Mouse (Mus musculus) neural tube, embryonic 14.5 days (tissue): ENCODE measurements around the gene Ppfia4. TPM values are rescaled to one million over a fixed set of nuclear protein-coding genes. Genes with fewer than 3 reads are reported as not detected.

Source experiments
- ATAC-seq: fragments of 200-750 bp; cut with Nextera tagmentation; 2 replicates; pipeline ENCODE4 v1.8.0; 2017; ENCODE audit warnings: low read depth, mild to moderate bottlenecking, moderate TSS enrichment, moderate library complexity
- H3K27ac ChIP-seq: fragments of 300-500 bp; sonication (generic); 2 replicates; pipeline ENCODE4 v1.5.1; 2014; ENCODE audit warnings: low read depth, mild to moderate bottlenecking, control low read depth, low read length, moderate library complexity, mixed read lengths
- H3K27me3 ChIP-seq: fragments of 300-500 bp; sonication (generic); 2 replicates; pipeline ENCODE4 v1.6.1; 2014; ENCODE audit warnings: low read length; ENCODE audit not compliant: control insufficient read depth, insufficient read depth
- H3K36me3 ChIP-seq: fragments of 300-500 bp; sonication (generic); 2 replicates; pipeline ENCODE4 v1.6.1; 2014; ENCODE audit warnings: low read length, mixed read lengths; ENCODE audit not compliant: control insufficient read depth, insufficient read depth
- H3K4me1 ChIP-seq: fragments of 300-500 bp; sonication (generic); 2 replicates; pipeline ENCODE4 v1.6.1; 2014; ENCODE audit warnings: low read length; ENCODE audit not compliant: control insufficient read depth, insufficient read depth
- H3K4me2 ChIP-seq: fragments of 300-500 bp; sonication (generic); 2 replicates; pipeline ENCODE4 v1.6.1; 2014; ENCODE audit warnings: mild to moderate bottlenecking, low read depth, low read length, control low read depth
- H3K4me3 ChIP-seq: fragments of 300-500 bp; sonication (generic); 2 replicates; pipeline ENCODE4 v1.5.1; 2014; ENCODE audit warnings: low read depth, low read length, control low read depth, mixed read lengths
- H3K9ac ChIP-seq: fragments of 300-500 bp; sonication (generic); replicated peaks from 2 replicates; pipeline ENCODE4 v1.6.1; 2014; ENCODE audit warnings: low read depth, mild to moderate bottlenecking, control low read depth, low read length, mixed read lengths
- H3K9me3 ChIP-seq: fragments of 300-500 bp; sonication (generic); 2 replicates; pipeline ENCODE4 v1.6.1; 2016; ENCODE audit warnings: low read length; ENCODE audit not compliant: control insufficient read depth
- WGBS: fragments of 180-500 bp; shearing (Covaris S2); extraction: QIAGEN DNeasy Blood & Tissue Kit; methylation state at CpG from one replicate; pipeline ENCODE4 v1.1.7; 2014; 5-methylcytosine and 5-hydroxymethylcytosine counted together
- polyA plus RNA-seq: library from polyadenylated mRNA; unstranded; fragments of >200 nt; fragmentation: Nextera tagmentation; extraction: Ambion mirVana; gene quantifications from 2 replicates; pipeline ENCODE4 v1.2.1, GENCODE M21; 2014

Gene Ppfia4
- polyA plus RNA-seq, 1 experiment from 2014 or later, result 24.2 TPM

DNA sequence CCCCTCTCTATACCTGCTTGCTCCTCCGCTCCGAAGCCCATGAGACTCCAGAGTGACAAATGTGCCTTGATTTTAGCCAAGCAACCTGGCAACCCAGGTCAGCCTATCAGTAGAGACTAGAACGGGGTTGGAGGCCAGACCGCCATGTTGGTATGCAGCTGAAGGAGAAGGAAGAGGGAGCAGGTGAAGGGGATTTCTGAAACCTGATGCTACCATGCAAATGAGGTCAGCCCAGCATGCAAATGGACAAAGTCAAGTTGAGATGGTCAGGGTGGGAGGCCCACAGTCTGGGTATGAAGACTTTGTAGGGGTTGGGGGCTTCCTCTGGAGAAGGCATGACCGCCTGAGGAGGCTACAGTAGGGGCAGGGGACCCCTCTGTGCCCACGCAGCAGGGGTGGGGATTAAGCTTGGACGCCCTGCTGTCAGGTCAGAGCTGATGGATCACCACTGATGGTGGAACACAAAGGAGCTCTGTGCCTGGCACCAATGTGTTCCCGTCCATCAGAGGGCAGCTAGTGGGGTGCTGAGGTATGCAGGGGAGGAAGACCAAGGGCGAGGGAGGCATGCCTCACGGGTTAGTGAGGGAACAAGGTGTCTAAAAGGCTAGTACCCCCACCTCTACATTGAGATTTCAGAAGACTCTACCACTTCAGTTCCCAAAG lies 47.1 kb downstream of the Ppfia4 start:
- H3K4me1 ChIP-seq, result no peaks in the 10 kb centered on the region
- no peak overlapping the region for H3K27ac ChIP-seq
- H3K36me3 ChIP-seq, result no peaks in the 10 kb centered on the region
- no peaks in the 10 kb centered on the region for H3K9me3 ChIP-seq
- no peak overlapping the region for H3K4me2 ChIP-seq
- ATAC-seq, result no peak
- no peak overlapping the region for H3K4me3 ChIP-seq
- H3K9ac ChIP-seq, result no peak overlapping the region
- 61% methylated on average over 10 of the region's 10 CpGs for WGBS
- no peaks in the 10 kb centered on the region for H3K27me3 ChIP-seq

DNA sequence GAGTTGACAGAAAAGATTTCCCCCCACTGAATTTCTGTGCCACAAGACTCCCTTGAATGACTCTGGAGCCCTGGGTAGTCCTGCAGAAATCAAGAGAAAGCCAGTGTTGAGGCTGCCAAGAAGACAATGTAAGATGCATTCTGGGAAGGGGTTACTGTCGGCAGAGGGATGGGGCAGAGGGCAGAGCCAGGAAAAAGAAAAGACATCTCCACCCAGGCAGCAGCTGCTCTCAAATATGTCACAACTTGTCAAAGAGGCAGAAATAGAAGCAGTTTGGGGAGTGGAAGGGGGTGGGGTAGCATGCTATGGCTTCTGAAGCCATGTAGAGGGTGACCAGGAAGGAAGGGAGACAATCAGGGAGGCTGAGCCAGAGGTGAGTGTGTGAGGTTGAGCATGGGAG lies 49.6 kb downstream of the Ppfia4 start:
- no peak overlapping the region for H3K27ac ChIP-seq
- 33% methylated on average over 1 of the region's 1 CpGs for WGBS
- no peaks in the 10 kb centered on the region for H3K4me1 ChIP-seq
- H3K27me3 ChIP-seq, result no peaks in the 10 kb centered on the region
- ATAC-seq, result no peak
- no peaks in the 10 kb centered on the region for H3K36me3 ChIP-seq
- H3K4me2 ChIP-seq, result no peak overlapping the region
- H3K4me3 ChIP-seq, result no peak overlapping the region
- H3K9ac ChIP-seq, result no peak overlapping the region
- no peaks in the 10 kb centered on the region for H3K9me3 ChIP-seq

GRCm38 (mm10) chr1:134282342-134282741 lies 50.4 kb downstream of the Ppfia4 start:
- ATAC-seq, result no peak
- WGBS, result 77% methylated on average over 3 of the region's 3 CpGs
- Histone ChIP-seq H3K27me3 (no peaks in the 10 kb centered on the region), H3K27ac (no peak overlapping the region), H3K9ac (no peak overlapping the region), H3K4me1 (no peaks in the 10 kb centered on the region), H3K4me2 (no peak overlapping the region), H3K9me3 (no peaks in the 10 kb centered on the region), H3K36me3 (no peaks in the 10 kb centered on the region), H3K4me3 (no peak overlapping the region)

DNA sequence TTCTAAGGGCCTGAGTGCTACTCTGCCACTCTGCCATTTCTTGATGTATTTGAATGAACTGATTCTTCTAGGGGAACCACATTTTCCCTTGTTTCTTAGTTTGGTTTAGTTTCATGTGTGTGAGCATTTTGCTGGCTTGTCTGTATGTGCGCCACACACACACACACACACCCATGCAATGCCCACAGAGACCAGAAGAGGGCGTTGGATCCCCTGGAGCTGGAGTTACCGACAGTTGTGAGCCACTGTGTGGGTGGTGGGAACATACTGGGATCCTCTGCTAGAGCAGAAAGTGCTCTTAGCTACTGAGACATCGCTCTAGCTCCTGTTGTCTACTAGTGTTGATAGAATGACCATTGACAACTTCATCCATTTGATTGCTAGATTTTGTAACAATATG lies 51.2 kb downstream of the Ppfia4 start:
- no peak for ATAC-seq
- Histone ChIP-seq H3K4me1 (no peaks in the 10 kb centered on the region), H3K4me2 (no peak overlapping the region), H3K9me3 (no peaks in the 10 kb centered on the region), H3K4me3 (no peak overlapping the region), H3K9ac (no peak overlapping the region), H3K27ac (no peak overlapping the region), H3K27me3 (no peaks in the 10 kb centered on the region), H3K36me3 (no peaks in the 10 kb centered on the region)
- WGBS, result 78% methylated on average over 4 of the region's 4 CpGs

DNA sequence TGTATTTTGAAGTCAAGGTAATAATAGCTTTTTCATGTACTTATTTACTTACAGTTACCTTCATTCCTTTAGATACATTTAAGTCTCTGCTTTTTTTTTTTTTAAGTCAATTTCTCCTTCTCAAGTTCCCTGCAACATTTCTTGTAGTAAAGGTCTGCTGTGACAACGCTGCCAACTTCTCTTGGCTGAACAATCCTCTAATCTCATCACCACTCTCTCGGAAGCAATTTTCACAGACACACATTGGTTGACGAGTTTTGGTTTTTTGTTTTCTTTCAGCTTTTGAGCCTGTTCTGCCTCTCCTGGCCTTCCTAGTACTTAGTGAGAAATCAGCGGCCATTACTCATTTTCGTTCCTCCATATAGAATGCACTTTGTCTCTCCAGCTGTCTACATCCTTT lies 52.6 kb downstream of the Ppfia4 start:
- H3K9ac ChIP-seq, result no peak overlapping the region
- H3K9me3 ChIP-seq, result no peaks in the 10 kb centered on the region
- no peaks in the 10 kb centered on the region for H3K4me1 ChIP-seq
- 84% methylated on average over 5 of the region's 5 CpGs for WGBS
- no peaks in the 10 kb centered on the region for H3K27me3 ChIP-seq
- no peaks in the 10 kb centered on the region for H3K36me3 ChIP-seq
- no peak for ATAC-seq
- no peak overlapping the region for H3K4me2 ChIP-seq
- H3K4me3 ChIP-seq, result no peak overlapping the region
- H3K27ac ChIP-seq, result no peak overlapping the region

DNA sequence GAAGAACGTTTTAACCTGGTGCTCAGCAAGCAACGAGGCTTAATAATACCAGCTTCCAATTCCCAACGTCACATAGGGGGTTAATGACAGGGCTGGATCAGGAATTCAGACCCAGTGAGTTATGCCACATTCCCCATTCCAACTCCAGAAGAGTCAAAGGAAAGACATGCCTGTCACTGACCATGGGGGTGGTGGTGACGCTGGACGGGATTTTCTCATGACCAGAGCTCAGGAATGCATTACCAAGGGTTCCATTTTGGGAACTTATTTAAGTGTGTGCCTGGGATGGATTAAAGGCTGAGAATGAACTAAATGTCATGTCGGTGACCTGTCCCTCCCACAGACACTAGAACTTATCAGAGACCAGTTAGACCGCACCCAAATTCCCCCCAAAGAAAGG lies 55.9 kb downstream of the Ppfia4 start:
- Histone ChIP-seq H3K9me3 (no peaks in the 10 kb centered on the region), H3K4me3 (no peak overlapping the region), H3K36me3 (no peaks in the 10 kb centered on the region), H3K9ac (no peak overlapping the region), H3K4me2 (no peak overlapping the region), H3K27ac (no peak overlapping the region), H3K4me1 (peaks cover 3% of the 10 kb centered on the region; the same call in 1 of the 2 replicates), H3K27me3 (no peaks in the 10 kb centered on the region)
- ATAC-seq, result no peak
- WGBS, result 84% methylated on average over 7 of the region's 7 CpGs

GRCm38 (mm10) chr1:134275616-134276464 lies 56.9 kb downstream of the Ppfia4 start:
- Histone ChIP-seq H3K4me1 (peaks cover 3% of the 10 kb centered on the region; the same call in 1 of the 2 replicates), H3K27me3 (no peaks in the 10 kb centered on the region), H3K36me3 (no peaks in the 10 kb centered on the region), H3K4me2 (no peak overlapping the region), H3K27ac (no peak overlapping the region), H3K9me3 (no peaks in the 10 kb centered on the region), H3K4me3 (no peak overlapping the region), H3K9ac (no peak overlapping the region)
- ATAC-seq, result no peak
- 77% methylated on average over 13 of the region's 13 CpGs for WGBS

GRCm38 (mm10) chr1:134274483-134274920 lies 58.2 kb downstream of the Ppfia4 start:
- WGBS, result 67% methylated on average over 7 of the region's 7 CpGs
- H3K4me2 ChIP-seq, result no peak overlapping the region
- no peaks in the 10 kb centered on the region for H3K27me3 ChIP-seq
- no peaks in the 10 kb centered on the region for H3K36me3 ChIP-seq
- ATAC-seq, result no peak
- no peaks in the 10 kb centered on the region for H3K9me3 ChIP-seq
- H3K27ac ChIP-seq, result peak overlapping the region; percentile 68; the same call in 1 of the 2 replicates
- peaks cover 3% of the 10 kb centered on the region; the same call in 1 of the 2 replicates for H3K4me1 ChIP-seq
- no peak overlapping the region for H3K9ac ChIP-seq
- no peak overlapping the region for H3K4me3 ChIP-seq
